Mouse (Mus musculus) spleen, adult 12 weeks (tissue): ENCODE data around the gene Gpam.

ENCODE experiments used
- DNase-seq: peaks from one replicate; pipeline ENCODE4 v3.0.0; 2022; ENCODE audit warnings: low spot score

Gpam gene

DNA sequence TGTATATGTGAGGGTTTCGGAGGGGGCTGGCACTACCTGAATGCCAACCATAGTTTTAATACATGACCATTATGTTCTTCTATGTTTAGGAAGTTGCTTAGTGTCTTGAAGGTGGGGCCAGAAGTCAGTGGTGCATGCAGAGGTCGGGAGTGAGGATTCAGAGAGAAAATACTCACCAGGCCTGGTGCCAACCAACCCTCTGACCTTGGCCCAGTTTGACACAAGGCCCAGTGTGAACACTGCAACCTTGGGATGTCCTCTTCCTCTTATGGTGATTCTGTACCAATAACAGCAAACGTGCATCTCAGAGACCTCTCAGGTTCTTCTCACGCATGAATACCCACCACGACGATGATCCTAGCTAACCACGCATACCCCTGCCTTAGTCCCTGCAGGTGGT is 11.5 kb upstream of the Gpam start:
- no peak for DNase-seq

DNA sequence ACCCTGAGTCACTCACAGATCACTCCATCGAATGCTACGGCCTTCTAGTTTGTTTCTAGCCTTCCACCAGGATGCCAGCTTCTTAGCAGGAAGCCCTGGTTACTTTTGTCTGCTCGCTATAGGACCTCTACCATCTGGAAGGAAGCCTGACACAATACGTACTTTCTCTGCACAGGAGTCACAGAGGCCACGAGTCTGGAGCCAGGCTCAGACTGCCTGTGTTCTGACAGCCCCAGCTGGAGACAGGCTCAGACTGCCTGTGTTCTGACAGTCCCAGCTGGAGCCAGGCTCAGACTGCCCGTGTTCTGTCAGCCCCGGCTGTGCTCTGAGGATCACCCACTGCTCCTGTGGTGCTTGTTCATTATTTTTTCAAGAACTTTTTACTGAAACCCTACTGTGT is 10.8 kb upstream of the Gpam start:
- DNase-seq, result no peak

DNA sequence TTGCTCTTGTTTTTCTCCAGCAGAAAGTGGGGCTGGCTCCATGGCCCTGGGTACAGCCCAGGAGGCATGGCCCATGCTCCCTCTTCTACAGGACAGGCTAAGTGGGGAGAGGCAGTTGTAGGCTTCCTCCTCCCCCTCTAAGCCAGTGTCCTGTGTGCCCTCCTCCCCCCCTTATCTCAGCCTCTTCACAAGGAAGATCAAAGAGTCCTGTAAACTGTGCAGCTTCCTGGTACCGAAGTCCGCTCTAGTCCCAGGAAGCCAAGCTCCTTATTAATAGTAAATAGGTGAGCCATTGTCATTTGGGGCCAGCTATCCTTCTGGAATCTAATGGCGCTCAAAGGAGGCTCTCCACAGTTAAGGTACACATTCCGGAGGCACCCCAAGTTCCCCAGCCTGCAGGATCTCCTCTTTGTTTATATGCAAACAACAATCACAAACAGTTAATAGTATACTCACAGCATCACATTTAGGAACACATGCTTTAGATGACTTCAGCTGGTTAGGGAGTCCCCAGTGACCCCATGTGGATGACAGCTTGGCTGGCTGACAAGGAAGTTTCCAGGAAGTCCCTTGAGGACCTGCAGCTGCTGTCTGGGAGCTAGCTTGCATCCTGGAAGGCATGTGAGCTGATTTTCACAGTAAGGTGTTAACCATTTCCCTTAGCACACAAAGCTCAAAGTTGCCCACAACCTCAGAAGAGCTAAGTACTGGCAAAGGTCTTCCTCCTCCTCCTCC is 9.8 kb upstream of the Gpam start:
- no peak for DNase-seq

DNA sequence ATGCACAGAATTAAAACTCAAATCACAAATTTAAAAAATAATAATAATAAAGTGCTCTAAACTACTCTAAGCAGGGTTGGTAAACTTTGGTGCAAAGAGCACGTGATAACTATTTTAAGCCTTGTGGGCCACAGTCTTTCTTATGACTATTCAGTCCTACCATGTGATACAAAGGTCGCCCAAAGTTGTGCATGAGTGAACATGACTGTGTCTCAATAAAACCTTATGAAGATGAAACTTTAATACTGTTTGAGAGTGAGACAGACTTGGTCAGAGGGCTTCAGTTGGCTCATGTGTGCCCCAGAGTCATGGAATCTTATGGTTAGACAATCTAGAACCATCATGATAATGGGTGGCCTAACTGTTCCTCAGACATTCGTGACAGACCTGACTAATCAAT is 8.9 kb upstream of the Gpam start:
- DNase-seq, result no peak

DNA sequence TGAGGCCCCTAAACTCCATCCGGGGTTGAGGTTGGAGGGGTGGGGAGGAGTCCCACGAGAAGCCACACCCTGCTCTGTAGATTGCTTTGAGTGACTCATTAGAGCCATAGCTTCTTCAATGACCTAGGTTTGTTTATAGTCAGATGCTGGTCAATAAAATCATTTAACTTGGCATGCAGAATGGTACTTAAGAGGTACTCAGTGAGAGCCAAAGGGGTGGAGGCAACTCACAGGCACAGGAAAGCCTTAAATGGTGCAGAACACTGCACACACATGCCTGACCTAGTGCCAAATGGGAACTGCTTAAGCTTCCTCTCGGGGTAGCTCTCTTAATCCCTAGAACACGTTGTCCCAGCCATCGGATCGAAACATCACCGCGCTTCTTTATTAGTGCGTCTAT is 7.5 kb upstream of the Gpam start:
- no peak for DNase-seq

DNA sequence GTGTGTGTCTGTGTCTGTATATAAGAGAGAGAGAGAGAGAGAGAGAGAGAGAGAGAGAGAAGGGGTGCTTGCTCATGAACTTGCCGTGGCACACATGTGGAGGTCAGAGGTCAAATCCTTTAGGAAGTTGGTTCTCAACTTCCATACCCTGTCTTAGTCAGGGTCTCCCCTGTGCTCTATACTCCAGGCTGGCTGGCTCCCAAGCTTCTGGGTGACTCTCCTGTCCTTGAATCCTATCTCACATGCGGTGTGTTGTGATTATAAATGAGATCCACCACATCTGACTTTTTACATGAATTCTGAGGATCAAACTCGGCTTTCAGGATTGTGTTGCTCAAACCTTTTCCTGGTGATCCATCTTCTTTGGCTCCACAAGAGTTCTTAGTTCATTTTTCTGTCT is 5.4 kb upstream of the Gpam start:
- DNase-seq, result no peak

DNA sequence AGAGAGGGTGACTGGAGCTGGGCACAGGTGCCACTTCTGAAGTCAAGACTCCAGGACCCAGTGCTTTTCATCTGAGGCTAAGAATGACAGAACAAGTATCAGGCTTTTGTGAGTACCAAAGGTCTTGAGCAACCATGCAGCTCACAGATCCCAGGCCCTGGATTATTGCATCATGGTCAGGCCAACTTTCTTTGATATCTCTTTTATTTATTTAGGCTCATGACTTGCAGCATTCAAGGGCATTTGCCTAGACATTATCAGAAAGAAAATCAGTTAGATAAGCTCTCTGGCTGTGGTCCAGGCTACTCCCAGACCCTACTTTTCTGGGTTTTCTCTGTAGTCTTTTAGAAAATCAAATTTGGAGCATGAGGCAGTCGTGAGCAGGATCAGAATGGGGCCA is 4.7 kb upstream of the Gpam start:
- DNase-seq, result no peak

DNA sequence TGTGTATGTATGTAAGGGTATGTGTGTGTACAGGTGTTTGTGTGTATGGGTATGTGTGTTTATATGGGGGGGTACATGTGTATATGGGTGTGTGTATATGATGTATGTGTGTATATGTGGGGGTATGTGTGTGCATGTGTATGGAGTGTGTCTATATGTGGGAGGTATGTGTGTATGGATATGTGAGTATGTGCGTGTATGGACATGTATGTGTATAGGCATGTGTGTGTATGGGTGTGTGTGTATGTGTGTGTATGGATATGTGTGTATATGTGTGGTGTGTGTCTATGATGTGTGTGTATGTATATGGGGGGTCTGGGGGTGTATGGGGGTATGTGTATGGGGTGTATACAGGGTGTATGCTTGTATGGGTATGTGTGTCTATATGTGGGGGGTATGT is 1.4 kb upstream of the Gpam start:
- no peak for DNase-seq

DNA sequence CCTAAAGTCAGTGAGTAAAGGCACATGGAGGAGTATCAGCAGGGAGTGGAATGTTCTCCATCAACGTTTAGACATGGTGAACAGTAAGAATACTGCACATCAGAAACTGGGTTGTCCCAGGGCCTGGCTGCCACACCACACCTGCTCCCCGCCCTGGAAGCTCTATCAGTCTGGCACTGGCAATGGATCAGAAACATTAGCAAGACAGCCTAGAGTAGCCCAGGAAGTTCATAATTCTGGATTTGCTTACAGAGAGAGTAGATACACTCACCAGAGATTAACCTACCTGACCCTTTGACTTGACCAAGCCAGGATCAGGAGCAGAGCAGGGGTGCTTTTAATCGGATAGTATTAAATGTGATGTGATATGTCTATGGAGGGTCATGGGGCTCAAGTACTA is 1.6 kb downstream of the Gpam start:
- DNase-seq, result no peak

DNA sequence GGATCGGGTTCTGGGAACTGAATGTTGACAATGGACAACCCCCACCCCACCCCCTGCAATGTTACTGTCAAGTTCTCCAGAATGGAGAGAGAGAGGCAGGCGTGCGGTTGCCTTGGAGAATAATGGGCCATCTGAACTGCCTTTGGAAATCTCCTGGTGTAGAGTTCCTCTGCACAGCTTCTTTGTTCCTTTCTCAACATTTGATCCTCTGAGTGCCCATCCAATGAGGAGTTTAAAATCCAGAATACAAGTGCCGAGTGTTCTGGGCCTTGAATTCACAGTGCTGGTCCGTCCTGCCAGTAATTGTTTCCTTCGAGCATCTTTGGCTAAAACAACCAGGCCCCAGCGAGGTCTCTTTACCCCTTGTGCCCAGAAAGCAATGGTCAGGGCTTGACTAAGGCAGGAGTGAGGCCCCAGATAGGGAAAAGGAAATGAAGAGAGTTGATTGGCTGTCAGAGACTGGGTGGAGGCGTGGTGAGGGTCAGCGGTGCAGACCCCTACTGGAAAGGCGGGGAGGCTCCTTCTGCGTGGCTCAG is 4.0 kb downstream of the Gpam start:
- DNase-seq, result no peak

DNA sequence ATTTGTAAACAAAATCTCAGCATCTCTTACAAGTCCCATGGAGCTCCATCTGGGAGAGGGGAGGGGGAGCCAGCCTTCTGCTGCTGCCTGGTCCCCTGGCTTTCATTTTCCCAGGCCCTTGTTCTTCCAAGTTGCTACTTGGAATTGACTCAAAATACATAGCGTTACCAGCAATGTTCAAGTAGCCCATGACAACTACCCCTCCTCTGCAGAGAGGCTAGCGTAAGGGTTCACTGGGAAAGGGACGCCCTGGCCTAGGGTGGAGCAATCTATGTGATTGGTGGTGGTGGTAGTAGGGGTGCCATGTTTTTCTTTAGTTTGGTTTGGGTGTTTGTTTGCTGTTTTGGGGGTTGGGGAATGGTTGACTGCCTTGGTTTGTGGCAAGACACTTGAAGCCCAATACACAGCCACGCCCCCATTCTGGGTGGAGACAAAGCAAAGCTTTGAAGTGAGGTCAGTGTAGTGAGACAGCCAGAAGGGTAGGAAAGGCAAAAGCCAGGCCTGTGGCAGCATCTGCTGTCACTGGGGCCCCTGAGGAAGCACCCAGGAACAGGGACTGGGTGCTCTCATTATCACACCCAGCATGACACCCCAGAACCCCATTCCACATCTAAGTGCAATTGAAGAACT is 4.6 kb downstream of the Gpam start:
- no peak for DNase-seq

DNA sequence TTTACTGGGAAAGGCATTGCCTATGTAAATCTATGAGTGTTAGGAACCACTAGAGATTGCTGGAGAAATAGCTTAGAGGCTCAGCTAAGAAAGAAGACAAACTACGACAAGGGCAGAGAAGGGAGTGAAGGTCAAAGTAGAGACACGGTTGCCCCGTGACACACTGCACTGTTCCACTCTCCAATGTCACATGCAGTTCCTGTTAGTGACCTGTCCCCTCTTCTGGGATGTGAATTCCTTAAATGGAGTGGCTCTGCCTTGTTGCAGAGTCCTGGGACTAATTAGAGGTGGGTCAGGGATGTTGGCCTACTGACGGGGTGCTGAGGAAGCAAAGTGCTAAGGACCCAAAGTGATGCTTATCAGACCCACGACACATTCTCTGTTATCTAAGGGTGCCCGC is 5.2 kb downstream of the Gpam start:
- DNase-seq, result no peak

DNA sequence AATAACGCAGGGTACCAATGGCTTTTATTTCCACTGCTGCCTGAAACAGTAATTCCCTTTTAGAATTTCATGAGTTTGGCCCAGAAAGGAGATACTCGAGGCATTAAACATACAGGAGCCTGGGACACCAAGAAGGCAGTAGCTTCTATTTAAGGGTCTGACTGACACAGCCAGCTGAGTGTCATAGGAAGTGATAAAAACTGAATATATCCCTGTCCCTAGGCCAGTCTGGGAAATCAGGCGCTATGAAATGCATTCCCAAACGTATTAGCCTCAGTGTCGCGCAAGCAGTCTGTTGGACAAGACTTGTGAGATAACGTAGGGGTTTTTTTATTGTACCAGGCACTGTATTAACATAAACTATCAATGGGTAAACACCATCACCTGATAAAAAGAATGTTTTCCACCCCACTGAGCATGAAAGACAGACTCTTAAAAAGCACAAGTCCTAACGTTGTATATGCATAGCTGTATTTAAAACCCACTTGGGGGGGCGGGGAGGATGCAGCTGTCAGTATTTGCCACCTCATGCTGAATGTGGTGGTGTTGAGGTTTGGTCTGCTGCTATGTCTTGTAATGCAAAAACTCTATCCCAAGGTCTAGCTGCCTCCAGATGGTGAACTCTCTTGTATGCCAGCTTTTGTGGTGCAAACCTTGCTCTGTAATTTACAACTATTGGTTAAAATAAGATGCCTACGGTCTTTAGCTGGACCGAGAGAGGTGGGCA is 6.4 kb downstream of the Gpam start:
- DNase-seq, result no peak

DNA sequence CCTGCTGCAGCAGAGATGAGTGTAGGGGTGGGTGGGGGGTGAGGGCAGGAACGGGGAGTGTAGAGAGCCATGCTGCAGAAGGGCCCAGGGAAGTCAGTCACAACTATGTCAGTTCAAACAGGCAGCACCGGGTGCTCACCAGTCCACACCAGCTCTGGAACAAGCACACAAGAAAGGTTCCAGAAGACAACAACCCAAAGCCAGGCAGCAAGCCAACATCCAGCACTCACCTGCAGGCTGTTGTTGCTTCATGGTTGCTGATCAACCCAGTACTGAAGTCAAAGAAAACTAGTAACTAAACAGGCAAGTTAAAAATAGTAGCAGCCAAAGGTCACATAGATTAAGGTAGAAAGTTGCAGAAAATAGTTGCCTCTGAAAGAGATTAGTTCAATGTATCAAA is 7.5 kb downstream of the Gpam start:
- no peak for DNase-seq

DNA sequence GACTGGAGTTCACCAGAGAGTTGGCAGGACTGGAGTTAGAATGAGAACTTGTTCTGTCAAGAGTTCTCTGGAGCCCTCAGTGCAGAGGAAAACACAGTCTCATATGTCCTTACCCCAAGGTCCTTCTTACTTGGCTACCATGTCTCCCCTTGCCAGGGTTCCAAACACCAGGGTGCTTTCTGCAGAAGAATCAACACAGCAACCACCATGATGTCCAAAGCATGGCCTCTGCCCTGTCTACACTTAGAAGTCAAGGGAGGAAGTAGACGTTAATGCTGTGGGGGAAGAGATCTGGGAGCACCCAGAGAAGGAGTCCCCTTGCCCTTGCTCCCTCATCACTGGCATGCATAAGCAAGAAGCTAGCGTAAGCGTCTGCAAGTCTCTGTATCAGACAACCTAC is 9.0 kb downstream of the Gpam start:
- no peak for DNase-seq

DNA sequence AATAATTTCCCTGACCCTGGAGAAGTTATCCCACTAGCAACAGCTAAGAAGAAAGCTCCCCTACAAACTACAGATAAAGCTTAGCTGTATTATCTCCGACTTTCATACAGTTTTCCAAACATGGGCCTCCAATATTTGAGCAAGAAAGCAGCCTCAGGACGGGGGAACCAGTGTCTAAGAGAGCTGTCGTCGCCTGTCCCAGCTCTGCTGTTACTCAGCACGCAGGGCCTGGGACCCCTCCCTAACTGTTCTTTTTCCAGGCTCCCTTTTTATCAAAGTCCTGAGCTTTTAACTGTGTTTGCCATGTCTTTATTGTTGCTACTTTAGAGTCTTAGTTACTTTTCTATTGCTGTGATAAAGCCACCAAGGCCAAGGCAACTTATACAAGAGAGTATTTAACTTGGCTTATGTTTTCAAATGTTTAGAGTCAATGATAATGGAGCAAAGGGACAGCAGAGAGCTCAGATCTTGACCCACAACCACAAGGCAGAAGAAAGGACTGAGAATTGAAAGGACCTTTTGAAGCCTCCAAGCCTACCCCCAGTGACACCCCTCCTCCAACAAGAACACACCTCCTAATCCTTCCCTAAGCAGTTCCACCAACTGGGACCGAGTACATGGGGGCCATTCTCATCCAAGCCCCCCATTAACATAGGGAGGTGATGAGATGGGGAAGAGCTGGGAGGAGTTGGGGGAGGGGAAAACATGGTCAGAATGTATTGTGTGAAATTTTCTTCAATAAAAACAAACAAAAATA is 9.8 kb downstream of the Gpam start:
- no peak for DNase-seq

DNA sequence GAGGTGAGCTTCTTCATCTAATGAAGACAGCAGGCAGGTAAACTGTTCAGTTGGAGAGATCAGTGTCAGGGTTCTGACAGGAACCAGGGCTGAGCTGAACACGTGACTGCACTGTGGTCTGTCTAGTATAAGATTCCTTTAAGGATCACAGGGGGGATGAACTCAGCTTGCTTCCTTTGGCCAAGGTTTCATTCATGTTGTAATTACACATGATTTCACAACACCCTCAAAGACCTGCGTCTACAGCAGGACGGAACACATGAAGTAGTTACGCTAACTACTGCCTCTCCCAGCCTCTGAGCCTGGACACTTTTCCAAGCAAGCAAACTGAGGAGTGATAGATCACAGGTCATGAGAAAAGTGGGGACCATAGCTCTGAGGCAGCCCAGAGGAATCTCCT is 11.5 kb downstream of the Gpam start:
- DNase-seq, result no peak

DNA sequence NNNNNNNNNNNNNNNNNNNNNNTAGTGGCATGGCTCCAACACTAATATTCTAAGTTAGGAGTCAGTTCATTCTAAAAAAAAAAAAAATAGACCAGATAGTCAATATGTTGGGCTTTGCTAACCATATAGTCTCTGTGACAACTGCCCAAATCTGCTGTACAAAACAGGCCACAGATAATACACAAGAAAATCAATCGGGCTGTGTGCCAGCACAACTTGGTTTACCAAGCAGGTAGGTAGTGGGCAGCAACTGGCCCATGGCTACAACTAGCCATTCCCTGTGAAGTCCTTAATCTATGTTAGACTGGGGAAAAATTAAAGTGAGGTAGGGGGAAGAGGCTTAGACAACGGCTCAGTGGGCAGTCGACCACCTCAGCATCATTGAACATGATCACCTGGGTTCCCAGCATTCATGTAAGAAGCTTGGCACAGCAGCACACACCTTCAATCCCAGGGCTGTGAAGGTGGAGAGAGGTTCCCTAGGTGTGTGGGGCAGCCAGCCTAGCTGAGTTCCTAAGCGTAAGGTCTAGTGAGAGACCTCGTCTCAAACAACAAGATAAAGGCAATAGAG is 12.1 kb downstream of the Gpam start:
- no peak for DNase-seq

DNA sequence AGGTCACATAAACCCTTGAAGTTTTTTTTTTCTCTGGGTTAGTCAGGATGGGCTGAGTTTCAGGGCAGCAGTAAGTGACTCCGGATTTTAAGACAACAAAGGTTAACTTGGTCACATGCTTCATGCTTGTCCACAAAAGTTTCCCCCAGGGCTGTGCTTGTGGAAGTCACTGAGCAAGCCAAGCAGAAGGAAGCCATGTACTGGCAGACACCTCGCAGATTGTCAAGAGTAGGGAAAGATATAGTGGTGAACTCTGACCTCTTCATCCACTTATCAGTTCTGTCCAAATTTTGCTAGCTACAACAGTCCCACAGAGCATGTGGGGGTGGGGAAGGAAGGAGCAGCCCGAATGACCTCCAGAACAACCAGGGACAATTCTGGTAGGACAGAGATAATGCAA is 19.1 kb downstream of the Gpam start:
- DNase-seq, result no peak

DNA sequence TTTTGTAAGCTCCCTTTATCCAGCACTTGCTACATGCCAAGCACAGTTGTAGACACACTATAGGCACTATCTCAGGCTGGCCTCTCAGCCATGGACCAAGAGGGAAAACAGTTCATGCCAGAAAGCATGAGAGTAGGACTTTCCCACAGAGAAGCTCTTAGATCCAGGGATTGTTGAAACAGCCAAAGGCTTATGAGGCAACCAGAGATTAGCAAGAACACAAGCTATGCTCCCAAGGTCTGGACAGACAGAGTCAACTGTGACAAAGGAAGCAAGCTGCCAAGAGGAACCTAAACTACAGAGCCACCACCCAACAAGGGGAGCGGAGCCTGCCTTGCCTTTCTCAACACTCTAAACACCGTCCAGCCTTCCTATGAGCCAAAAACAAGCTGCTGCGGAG is 21.1 kb downstream of the Gpam start:
- DNase-seq, result no peak

DNA sequence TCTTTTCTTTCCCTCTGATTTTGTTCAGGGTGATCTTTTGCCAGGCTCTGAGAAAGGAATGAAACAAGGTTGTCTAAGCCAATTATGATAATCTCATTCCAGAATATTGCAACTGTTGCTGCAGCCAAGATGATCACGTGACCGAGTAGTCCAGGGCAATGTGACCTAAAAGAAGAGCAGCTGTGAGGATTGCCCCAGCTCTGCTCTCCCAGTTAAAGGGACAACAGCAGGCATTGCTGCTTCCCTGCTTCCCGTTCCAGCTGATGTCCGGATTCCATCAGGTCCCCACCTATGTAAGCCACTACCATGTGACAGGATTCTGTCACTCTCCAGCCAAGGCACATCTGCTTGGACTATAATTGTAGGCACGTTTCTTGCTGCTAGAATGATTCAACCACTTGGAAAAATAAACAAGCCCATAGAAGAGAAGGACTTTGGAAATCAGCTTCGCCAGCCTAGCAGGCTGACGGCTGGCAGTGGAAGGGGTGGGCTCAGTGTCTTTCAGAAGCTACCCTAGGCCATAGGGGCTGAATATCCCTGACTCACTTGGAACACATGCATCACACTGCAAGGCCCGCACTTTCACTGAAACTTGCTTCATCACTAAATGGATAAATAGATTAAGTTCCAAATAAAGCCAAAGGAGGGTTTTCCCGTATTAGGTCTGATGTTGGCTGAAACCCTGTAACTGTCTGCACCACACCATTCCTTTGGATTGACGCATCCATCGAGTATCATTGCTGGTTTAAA is 23.8 kb downstream of the Gpam start:
- no peak for DNase-seq

DNA sequence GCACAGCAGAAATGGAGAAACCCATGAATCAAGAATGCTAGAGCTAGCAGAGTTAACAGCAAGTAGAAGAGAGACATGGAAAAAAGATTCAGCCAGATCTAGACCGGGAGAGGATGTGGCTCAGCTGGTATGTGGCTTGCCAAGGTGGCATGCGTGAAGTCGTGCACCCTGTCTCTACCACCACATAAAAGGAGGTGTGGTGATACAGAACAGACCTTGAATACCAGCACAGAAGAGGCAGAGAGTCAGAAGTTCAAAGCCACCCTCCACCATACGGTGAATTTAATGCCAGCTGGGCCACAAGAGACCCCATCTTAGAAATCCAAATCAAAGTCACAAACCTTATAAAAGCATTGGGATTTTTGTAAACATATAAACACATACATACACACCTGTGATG is 25.4 kb downstream of the Gpam start:
- no peak for DNase-seq
